Mouse (Mus musculus): ENCODE results near the gene Upk1a. TPM values are rescaled to one million over a fixed set of nuclear protein-coding genes. Genes with fewer than 3 reads are reported as not detected.

Upk1a gene
- polyA plus RNA-seq, 1 experiment from 2014 or later, result 0.61 TPM

- Histone ChIP-seq H3K4me3 (replicated peaks) (no peak overlapping the region), H3K4me2 (no peak overlapping the region), H3K4me1 (no peaks in the 10 kb centered on the region), H3K27me3 (no peaks in the 10 kb centered on the region), H3K9me3 (no peaks in the 10 kb centered on the region), H3K36me3 (replicated peaks) (peaks cover 75% of the 10 kb centered on the region), H3K9ac (no peak overlapping the region), H3K27ac (no peak overlapping the region)
- WGBS, result 98% methylated on average over 9 of the region's 9 CpGs
- no peak for ATAC-seq (ENCODE audit: low FRiP score)
Observed at GRCm38 (mm10) chr7:30618658-30619057, 6.0 kb upstream of the Upk1a start.

- Histone ChIP-seq H3K4me1 (no peaks in the 10 kb centered on the region), H3K4me3 (replicated peaks) (no peak overlapping the region), H3K9me3 (no peaks in the 10 kb centered on the region), H3K27me3 (no peaks in the 10 kb centered on the region), H3K4me2 (no peak overlapping the region), H3K27ac (no peak overlapping the region), H3K9ac (no peak overlapping the region), H3K36me3 (replicated peaks) (peaks cover 48% of the 10 kb centered on the region)
- ATAC-seq (ENCODE audit: low FRiP score), result no peak
- WGBS, result 60% methylated on average over 5 of the region's 5 CpGs
Observed at GRCm38 (mm10) chr7:30615049-30615760, 2.6 kb upstream of the Upk1a start.

GRCm38 (mm10) chr7:30614454-30614853, 1.8 kb upstream of the Upk1a start:
- Histone ChIP-seq H3K4me2 (no peak overlapping the region), H3K36me3 (replicated peaks) (peaks cover 44% of the 10 kb centered on the region), H3K4me1 (no peaks in the 10 kb centered on the region), H3K9me3 (no peaks in the 10 kb centered on the region), H3K27ac (no peak overlapping the region), H3K4me3 (replicated peaks) (no peak overlapping the region), H3K9ac (no peak overlapping the region), H3K27me3 (no peaks in the 10 kb centered on the region)
- 85% methylated on average over 2 of the region's 2 CpGs for WGBS
- ATAC-seq (ENCODE audit: low FRiP score), result no peak

- no peak overlapping the region for H3K9ac ChIP-seq
- H3K27ac ChIP-seq, result no peak overlapping the region
- no peak overlapping the region for H3K4me3 ChIP-seq (replicated peaks)
- peak; percentile 58; the same call in 1 of the 2 replicates for ATAC-seq (ENCODE audit: low FRiP score)
- H3K9me3 ChIP-seq, result no peaks in the 10 kb centered on the region
- H3K4me1 ChIP-seq, result no peaks in the 10 kb centered on the region
- H3K36me3 ChIP-seq (replicated peaks), result peaks cover 36% of the 10 kb centered on the region
- H3K27me3 ChIP-seq, result no peaks in the 10 kb centered on the region
- 23% methylated on average over 14 of the region's 14 CpGs for WGBS
- no peak overlapping the region for H3K4me2 ChIP-seq
Observed at GRCm38 (mm10) chr7:30613529-30614112, 974 bp upstream of the Upk1a start.

- H3K9me3 ChIP-seq, result no peaks in the 10 kb centered on the region
- peaks cover 2% of the 10 kb centered on the region; the same call in 1 of the 2 replicates for H3K36me3 ChIP-seq (replicated peaks)
- H3K4me3 ChIP-seq (replicated peaks), result no peak overlapping the region
- 60% methylated on average over 7 of the region's 7 CpGs for WGBS
- no peak overlapping the region for H3K4me2 ChIP-seq
- no peak for ATAC-seq (ENCODE audit: low FRiP score)
- H3K9ac ChIP-seq, result no peak overlapping the region
- H3K27ac ChIP-seq, result no peak overlapping the region
- no peaks in the 10 kb centered on the region for H3K4me1 ChIP-seq
- H3K27me3 ChIP-seq, result no peaks in the 10 kb centered on the region
Observed at GRCm38 (mm10) chr7:30610043-30610442, 2.6 kb downstream of the Upk1a start.

- no peaks in the 10 kb centered on the region for H3K36me3 ChIP-seq (replicated peaks)
- WGBS, result 43% methylated on average over 16 of the region's 16 CpGs
- ATAC-seq (ENCODE audit: low FRiP score), result no peak
- H3K4me3 ChIP-seq (replicated peaks), result no peak overlapping the region
- H3K27ac ChIP-seq, result no peak overlapping the region
- H3K9ac ChIP-seq, result no peak overlapping the region
- no peaks in the 10 kb centered on the region for H3K27me3 ChIP-seq
- H3K9me3 ChIP-seq, result no peaks in the 10 kb centered on the region
- no peaks in the 10 kb centered on the region for H3K4me1 ChIP-seq
- no peak overlapping the region for H3K4me2 ChIP-seq
Observed at GRCm38 (mm10) chr7:30608476-30608875, 4.2 kb downstream of the Upk1a start.

- WGBS, result 33% methylated on average over 8 of the region's 8 CpGs
- Histone ChIP-seq H3K4me1 (no peaks in the 10 kb centered on the region), H3K9ac (no peak overlapping the region), H3K4me3 (replicated peaks) (no peak overlapping the region), H3K27me3 (no peaks in the 10 kb centered on the region), H3K27ac (no peak overlapping the region), H3K36me3 (replicated peaks) (no peaks in the 10 kb centered on the region), H3K9me3 (no peaks in the 10 kb centered on the region), H3K4me2 (no peak overlapping the region)
- ATAC-seq (ENCODE audit: low FRiP score), result no peak
Observed at GRCm38 (mm10) chr7:30607706-30608309, 4.8 kb downstream of the Upk1a start.

GRCm38 (mm10) chr7:30604944-30605343, 7.7 kb downstream of the Upk1a start:
- H3K36me3 ChIP-seq (replicated peaks), result no peaks in the 10 kb centered on the region
- 89% methylated on average over 8 of the region's 8 CpGs for WGBS
- no peaks in the 10 kb centered on the region for H3K9me3 ChIP-seq
- H3K4me2 ChIP-seq, result no peak overlapping the region
- peaks cover 4% of the 10 kb centered on the region; the same call in 1 of the 2 replicates for H3K4me1 ChIP-seq
- no peak overlapping the region for H3K4me3 ChIP-seq (replicated peaks)
- no peak overlapping the region for H3K27ac ChIP-seq
- H3K9ac ChIP-seq, result no peak overlapping the region
- H3K27me3 ChIP-seq, result no peaks in the 10 kb centered on the region
- ATAC-seq (ENCODE audit: low FRiP score), result no peak

GRCm38 (mm10) chr7:30604424-30604823, 8.2 kb downstream of the Upk1a start:
- H3K4me3 ChIP-seq (replicated peaks), result no peak overlapping the region
- ATAC-seq (ENCODE audit: low FRiP score), result no peak
- H3K36me3 ChIP-seq (replicated peaks), result no peaks in the 10 kb centered on the region

GRCm38 (mm10) chr7:30602583-30602982, 10.1 kb downstream of the Upk1a start:
- Histone ChIP-seq H3K4me1 (peaks cover 8% of the 10 kb centered on the region), H3K9ac (no peak overlapping the region), H3K27me3 (no peaks in the 10 kb centered on the region), H3K27ac (no peak overlapping the region), H3K9me3 (no peaks in the 10 kb centered on the region), H3K36me3 (replicated peaks) (no peaks in the 10 kb centered on the region), H3K4me3 (replicated peaks) (no peak overlapping the region), H3K4me2 (no peak overlapping the region)
- 68% methylated on average over 3 of the region's 3 CpGs for WGBS
- ATAC-seq (ENCODE audit: low FRiP score), result no peak

More at GRCm38 (mm10) chr7:30604424-30604823, 8.2 kb downstream of the Upk1a start:
- Histone ChIP-seq H3K4me1 (peaks cover 8% of the 10 kb centered on the region), H3K27ac (no peak overlapping the region), H3K9ac (no peak overlapping the region), H3K27me3 (no peaks in the 10 kb centered on the region), H3K4me2 (no peak overlapping the region), H3K9me3 (no peaks in the 10 kb centered on the region)
- whole genome bisulfite sequencing, result 65% methylated on average over 8 of the region's 8 CpGs

GRCm38 (mm10) chr7:30600651-30601050, 12.0 kb downstream of the Upk1a start:
- ATAC-seq (ENCODE audit: low FRiP score), result no peak
- Histone ChIP-seq H3K27ac (0 out of 2 replicates have a peak overlapping the region, but pooled peaks have one; percentile 53), H3K4me2 (peak overlapping the region; percentile 40; the same call in 1 of the 2 replicates), H3K4me1 (peaks cover 8% of the 10 kb centered on the region), H3K9me3 (no peaks in the 10 kb centered on the region), H3K9ac (no peak overlapping the region), H3K27me3 (no peaks in the 10 kb centered on the region), H3K36me3 (replicated peaks) (no peaks in the 10 kb centered on the region), H3K4me3 (replicated peaks) (no peak overlapping the region)
- WGBS, result 69% methylated on average over 7 of the region's 7 CpGs

- H3K4me1 ChIP-seq, result peaks cover 8% of the 10 kb centered on the region
- peak overlapping the region; percentile 40 for H3K4me2 ChIP-seq
- peak overlapping the region; percentile 53 for H3K27ac ChIP-seq
- no peaks in the 10 kb centered on the region for H3K36me3 ChIP-seq (replicated peaks)
- peak; percentile 99 for ATAC-seq (ENCODE audit: low FRiP score)
- no peaks in the 10 kb centered on the region for H3K27me3 ChIP-seq
- H3K4me3 ChIP-seq (replicated peaks), result peak overlapping the region; percentile 13; the same call in 1 of the 2 replicates
- WGBS, result 2% methylated on average over 16 of the region's 16 CpGs
- H3K9me3 ChIP-seq, result no peaks in the 10 kb centered on the region
- peak overlapping the region; percentile 21; the same call in 1 of the 2 replicates for H3K9ac ChIP-seq
Observed at GRCm38 (mm10) chr7:30599933-30600353, 12.7 kb downstream of the Upk1a start.

All from forebrain, embryonic 12.5 days (tissue).